Comparison of ENCODE assay signal across 8 mouse cellular contexts in genomic region chr4:149628372-149628771, GRCm38 (mm10). TPM values are rescaled to one million over a fixed set of nuclear protein-coding genes. Genes with fewer than 3 reads are reported as not detected.
DNase-seq lines count a peak whose midpoint lies in the region; ATAC-seq and TF ChIP-seq lines count a peak whose summit lies in the region.

No protein-coding gene starts in this region.

- peak; percentile 59 for DNase-seq in forebrain, embryonic 14.5 days (ENCODE audit: low spot score)
- no peak for DNase-seq in testis, postnatal 14 days (ENCODE audit: low spot score)
- DNase-seq in cerebellum, postnatal 25 days = peak; percentile 73 to 82
- DNase-seq in heart, postnatal 14 days = peak; percentile 57 to 71
- DNase-seq in lung, postnatal 25 days (ENCODE audit: low spot score) = peak; percentile 44
- peak; percentile 66 for DNase-seq in testis, postnatal 10 days (ENCODE audit: low spot score)

- peaks cover 38% of the 10 kb centered on the region for H3K36me3 ChIP-seq in forebrain, embryonic 14.5 days (ENCODE audit: control insufficient read depth, insufficient read depth, low read length)
- H3K36me3 ChIP-seq in forebrain, embryonic 13.5 days (ENCODE audit: poor library complexity, severe bottlenecking) = peaks cover 43% of the 10 kb centered on the region
- no peaks in the 10 kb centered on the region for H3K36me3 ChIP-seq in testis, adult 2 months (ENCODE audit: control insufficient read depth, insufficient read depth, low read length)

- peak; percentile 67; the same call in 1 of the 2 replicates for TF ChIP-seq CTCF in testis, adult 2 months (IDR thresholded peaks at IDR 0.05; ENCODE audit: control insufficient read depth, insufficient read depth, insufficient replicate concordance, low read depth, low read length)

- no peaks in the 10 kb centered on the region for H3K27me3 ChIP-seq in forebrain, embryonic 14.5 days (replicated peaks; ENCODE audit: control insufficient read depth, insufficient read depth, low read length)
- no peaks in the 10 kb centered on the region for H3K27me3 ChIP-seq in forebrain, embryonic 13.5 days
- H3K27me3 ChIP-seq in testis, adult 2 months (ENCODE audit: control insufficient read depth, insufficient read depth, low read length) = no peaks in the 10 kb centered on the region

- H3K4me3 ChIP-seq in forebrain, embryonic 14.5 days (ENCODE audit: low read depth, low read length) = no peak overlapping the region
- H3K4me3 ChIP-seq in forebrain, embryonic 13.5 days = no peak overlapping the region
- H3K4me3 ChIP-seq in testis, adult 2 months (ENCODE audit: control insufficient read depth, low read depth, low read length) = no peak overlapping the region

- ATAC-seq in forebrain, embryonic 14.5 days = peak; percentile 34; the same call in 1 of the 2 replicates
- ATAC-seq in forebrain, embryonic 13.5 days = no peak

- intact Hi-C loops in heart, postnatal 14 days (cut with DNase I) = no loop called here

- TF ChIP-seq POLR2A in testis, adult 2 months (IDR thresholded peaks at IDR 0.05; ENCODE audit: control insufficient read depth, low read depth, low read length) = no peak

- WGBS in forebrain, embryonic 14.5 days = 69% methylated on average over 10 of the region's 10 CpGs
- WGBS in forebrain, embryonic 13.5 days = 80% methylated on average over 10 of the region's 10 CpGs

- H3K27ac ChIP-seq in forebrain, embryonic 14.5 days (ENCODE audit: low read depth, low read length) = no peak overlapping the region
- no peak overlapping the region for H3K27ac ChIP-seq in forebrain, embryonic 13.5 days
- no peak overlapping the region for H3K27ac ChIP-seq in testis, adult 2 months (ENCODE audit: control insufficient read depth, insufficient read depth, low read depth, low read length)

- no peaks in the 10 kb centered on the region for H3K9me3 ChIP-seq in forebrain, embryonic 14.5 days (replicated peaks; ENCODE audit: control insufficient read depth, low read length)
- H3K9me3 ChIP-seq in forebrain, embryonic 13.5 days (replicated peaks) = no peaks in the 10 kb centered on the region

- peaks cover 12% of the 10 kb centered on the region for H3K4me1 ChIP-seq in forebrain, embryonic 14.5 days (ENCODE audit: control insufficient read depth, insufficient read depth, low read length)
- H3K4me1 ChIP-seq in forebrain, embryonic 13.5 days = peaks cover 29% of the 10 kb centered on the region
- no peaks in the 10 kb centered on the region for H3K4me1 ChIP-seq in testis, adult 2 months (ENCODE audit: control insufficient read depth, insufficient read depth, low read length)

- no peak overlapping the region for H3K9ac ChIP-seq in forebrain, embryonic 14.5 days (ENCODE audit: low read length)
- no peak overlapping the region for H3K9ac ChIP-seq in forebrain, embryonic 13.5 days

- no peak overlapping the region for H3K4me2 ChIP-seq in forebrain, embryonic 14.5 days (ENCODE audit: low read length)
- H3K4me2 ChIP-seq in forebrain, embryonic 13.5 days = no peak overlapping the region

RNA-seq across cellular contexts. Expression of gene Clstn1, which starts 42.1 kb away (rescaled TPM):
- 36.1 and 42.4 TPM in 2 replicates for polyA plus RNA-seq in forebrain, embryonic 14.5 days (2014; fragmentation: Nextera tagmentation; extraction: Ambion mirVana)
- 22.7 and 26.0 TPM in 2 replicates for polyA plus RNA-seq in forebrain, embryonic 13.5 days (2015; fragmentation: Nextera tagmentation; extraction: Ambion mirVana)
- polyA plus RNA-seq in testis, adult 2 months (2012; rRNA removed) = 11.3 and 13.0 TPM in 2 replicates
- total RNA-seq in heart, postnatal 14 days (2021) = 10 to 100 TPM; 76.7 to 82.1 TPM
